Mouse (Mus musculus): ENCODE data around the gene Prdm5. TPM values are rescaled to one million over a fixed set of nuclear protein-coding genes. Genes with fewer than 3 reads are reported as not detected.

Prdm5 gene
- 1.2 TPM for total RNA-seq (2023)

GRCm38 (mm10) chr6:65778861-65779688 is at the start of gene Prdm5:
Gene Prdm5 (plus strand): TSS chr6:65778988.

GRCm38 (mm10) chr6:65952309-65952708 is 173.5 kb downstream of the Prdm5 start, which contains the start of gene 4930544G11Rik:
Gene 4930544G11Rik (plus strand): TSS chr6:65952609.

Other genes starting within 250 kb of the Prdm5 start
- gene Ndnf, start 107.4 kb upstream of the Prdm5 start, total RNA-seq (2023) = 1.3 TPM
- not detected for gene 4930544G11Rik, start 173.6 kb downstream of the Prdm5 start, total RNA-seq (2023)